Mouse (Mus musculus): ENCODE data around the gene Eef1b2.

Gene Eef1b2

DNA sequence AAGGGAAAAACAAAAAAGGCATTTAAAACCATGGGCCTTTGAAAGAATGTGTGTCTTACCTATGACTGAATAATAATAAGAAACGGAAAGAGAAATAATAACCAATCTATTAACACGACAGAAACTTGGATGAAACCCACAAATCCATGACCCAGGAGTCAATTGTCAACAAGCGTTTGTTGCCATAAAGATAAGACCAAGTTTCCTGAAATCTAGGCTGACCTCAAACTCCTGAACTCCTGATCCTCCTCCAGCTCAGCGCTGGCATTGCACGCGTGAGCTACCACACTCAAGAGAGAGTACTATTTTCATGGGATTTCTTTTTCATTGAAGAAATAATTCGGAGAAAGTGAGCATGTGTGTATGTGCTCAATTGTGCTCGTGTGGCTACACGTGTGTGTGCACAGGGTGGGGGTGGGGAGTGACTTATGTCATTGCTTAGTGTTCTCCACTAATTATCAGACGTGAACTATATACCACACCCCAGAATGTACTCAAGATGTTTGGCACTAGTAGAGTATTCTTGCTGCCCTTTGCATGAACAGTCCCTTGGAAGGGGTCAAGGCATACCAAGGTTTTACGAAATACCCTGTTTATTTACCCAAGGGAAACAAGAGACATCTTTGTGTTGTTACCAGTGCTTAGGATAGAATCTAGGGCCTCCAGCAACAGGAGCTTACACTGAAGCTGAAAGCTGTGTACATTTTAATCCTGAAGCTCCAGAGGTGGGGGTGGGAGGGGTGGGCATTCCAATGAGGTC is 15.9 kb downstream of the Eef1b2 start:
- no peak for DNase-seq (ENCODE audit: extremely low spot score)

DNA sequence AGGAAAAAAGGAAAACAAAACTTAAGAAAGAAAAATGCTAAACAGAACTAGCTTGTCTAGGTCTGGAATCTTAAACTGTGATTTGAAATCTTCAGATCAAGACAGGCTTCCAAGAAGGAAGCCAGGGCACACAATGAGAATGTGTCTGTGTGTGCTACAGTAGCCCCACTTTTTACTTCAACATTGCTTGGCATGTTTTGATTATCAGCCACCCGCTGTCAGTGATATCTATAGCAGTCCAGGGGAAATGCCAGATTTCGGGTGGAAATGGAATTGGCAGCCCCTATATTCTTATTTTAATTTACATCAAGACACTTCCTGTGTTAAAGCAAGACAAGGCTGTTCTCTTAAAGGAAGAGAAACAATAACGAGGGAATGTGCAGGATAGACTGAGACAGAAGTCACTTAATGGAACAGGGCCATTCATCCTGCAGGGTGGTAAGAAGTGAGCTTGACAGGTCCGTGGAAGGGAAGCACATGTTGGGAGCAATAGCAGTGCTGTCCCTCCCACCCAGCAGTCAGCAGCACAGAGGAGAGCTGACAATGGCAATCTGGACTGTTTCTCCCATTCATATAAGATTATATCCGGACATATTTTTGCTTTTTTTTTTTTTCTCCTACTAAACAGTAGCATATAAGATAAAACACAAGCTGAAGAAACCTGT is 19.4 kb downstream of the Eef1b2 start:
- no peak for DNase-seq (ENCODE audit: extremely low spot score)

- no peak for DNase-seq (ENCODE audit: extremely low spot score)
Measured at GRCm38 (mm10) chr1:63199387-63199786, 22.8 kb downstream of the Eef1b2 start.

- no peak for DNase-seq (ENCODE audit: extremely low spot score)
Measured at GRCm38 (mm10) chr1:63200322-63200721, 23.7 kb downstream of the Eef1b2 start.

DNA sequence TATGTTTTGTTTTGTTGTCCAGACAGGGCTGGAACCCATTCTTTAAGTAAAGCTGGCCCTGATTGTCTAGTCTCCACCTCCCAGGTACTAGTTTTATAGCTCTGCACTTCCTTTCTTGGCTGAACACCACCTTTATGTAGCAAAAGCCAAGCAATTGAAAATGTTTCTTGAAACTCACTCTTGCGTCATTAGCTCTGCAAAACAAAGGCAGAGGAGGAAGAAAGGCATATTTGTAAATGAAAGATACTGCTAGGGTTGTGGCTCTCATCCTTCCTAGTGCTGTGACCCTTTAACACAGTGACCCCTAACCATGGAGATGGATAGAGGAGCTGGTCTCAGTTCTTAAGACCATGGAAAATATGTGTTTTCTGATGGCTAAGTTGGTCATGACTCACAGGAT is 25.0 kb downstream of the Eef1b2 start:
- DNase-seq (ENCODE audit: extremely low spot score), result no peak

DNA sequence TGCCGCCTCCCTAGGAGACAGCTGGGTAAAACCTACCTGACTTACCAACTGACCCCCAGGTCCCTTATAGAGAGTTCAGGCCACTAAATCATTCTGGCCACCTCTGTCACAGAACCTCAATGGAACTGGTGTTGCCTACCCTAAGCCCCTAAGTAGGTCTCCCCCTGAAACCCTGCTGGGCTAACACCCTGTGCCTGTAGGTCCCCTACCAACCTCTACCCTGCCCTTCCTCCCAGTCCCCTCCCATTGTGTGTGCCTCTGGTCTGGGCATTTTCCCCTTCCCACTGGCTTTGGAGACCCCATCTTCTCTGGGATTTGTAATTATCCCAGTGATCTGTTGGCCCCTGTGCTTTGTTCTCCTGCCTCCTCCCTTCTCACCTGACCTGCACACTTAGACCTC is 26.8 kb downstream of the Eef1b2 start:
- no peak for DNase-seq (ENCODE audit: extremely low spot score)

GRCm38 (mm10) chr1:63203950-63204659 is 27.5 kb downstream of the Eef1b2 start:
- DNase-seq (ENCODE audit: extremely low spot score), result peak; percentile 88

- DNase-seq (ENCODE audit: extremely low spot score), result no peak
Measured at GRCm38 (mm10) chr1:63204660-63205394, 28.2 kb downstream of the Eef1b2 start.

GRCm38 (mm10) chr1:63207607-63208006 is 31.0 kb downstream of the Eef1b2 start:
- no peak for DNase-seq (ENCODE audit: extremely low spot score)

- no peak for DNase-seq (ENCODE audit: extremely low spot score)
Measured at GRCm38 (mm10) chr1:63209861-63210529, 33.4 kb downstream of the Eef1b2 start.

GRCm38 (mm10) chr1:63213478-63214270 is 37.0 kb downstream of the Eef1b2 start:
- DNase-seq (ENCODE audit: extremely low spot score), result no peak

DNA sequence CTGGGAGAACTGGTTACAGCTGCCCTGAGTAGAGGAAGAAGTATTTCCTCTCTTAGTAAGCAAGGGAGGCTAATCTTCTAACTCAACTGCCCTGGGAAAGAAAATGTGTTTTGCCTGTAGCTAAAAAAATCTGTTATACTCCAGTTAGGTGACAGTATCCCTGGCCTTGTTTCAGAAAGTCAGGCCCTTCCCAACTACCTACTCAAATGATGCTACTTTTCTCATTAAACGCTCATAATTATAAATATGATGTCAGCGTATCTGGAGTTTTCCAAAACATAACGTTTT is 37.6 kb downstream of the Eef1b2 start, which contains the start of gene Gpr1:
Gpr1 (minus strand) TSS at position 273 of the 288 bp plus-strand sequence.
- no peak for DNase-seq (ENCODE audit: extremely low spot score)

DNA sequence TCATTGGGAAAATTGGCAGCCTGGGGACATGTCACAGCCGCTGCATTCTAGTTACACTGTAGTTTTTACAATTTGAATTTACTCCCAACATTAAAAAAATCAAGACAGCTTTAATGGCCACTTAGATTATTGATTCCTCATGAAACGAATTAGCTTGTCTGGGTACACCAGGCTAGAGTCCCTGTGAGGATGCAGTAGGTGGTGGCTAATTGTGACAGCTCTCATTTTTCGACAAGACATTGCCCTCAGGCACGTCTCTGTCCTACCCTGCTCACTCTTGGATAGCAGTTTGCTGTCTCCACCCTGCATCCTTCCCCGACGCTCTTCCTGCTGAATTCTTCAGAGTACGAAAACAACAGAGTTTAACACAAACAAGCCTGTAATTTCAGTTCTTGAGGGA is 38.0 kb downstream of the Eef1b2 start:
- no peak for DNase-seq (ENCODE audit: extremely low spot score)

- no peak for DNase-seq (ENCODE audit: extremely low spot score)
Measured at GRCm38 (mm10) chr1:63219277-63219676, 42.7 kb downstream of the Eef1b2 start.

- DNase-seq (ENCODE audit: extremely low spot score), result no peak
Measured at GRCm38 (mm10) chr1:63225009-63225408, 48.4 kb downstream of the Eef1b2 start.

DNA sequence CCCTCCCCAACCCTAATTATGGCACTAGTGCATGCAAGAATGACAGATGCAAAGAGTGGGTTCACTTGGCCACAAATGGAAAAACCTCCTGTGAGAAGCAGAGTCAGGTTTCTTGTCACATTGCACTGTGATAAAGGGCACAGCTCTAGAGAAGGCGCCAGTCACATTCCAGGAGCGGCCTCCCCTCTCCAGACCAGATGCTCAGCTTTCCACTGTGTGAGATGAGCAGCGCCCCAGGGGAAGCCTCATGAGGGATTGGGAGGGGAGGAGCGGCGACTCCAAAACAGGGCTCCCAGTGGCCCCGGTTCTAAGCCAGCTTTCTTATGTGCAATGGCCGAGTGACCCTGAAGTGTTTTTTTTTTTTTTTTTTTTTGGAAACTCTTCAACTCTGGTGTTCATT is 49.3 kb downstream of the Eef1b2 start:
- DNase-seq (ENCODE audit: extremely low spot score), result peak; percentile 59

DNA sequence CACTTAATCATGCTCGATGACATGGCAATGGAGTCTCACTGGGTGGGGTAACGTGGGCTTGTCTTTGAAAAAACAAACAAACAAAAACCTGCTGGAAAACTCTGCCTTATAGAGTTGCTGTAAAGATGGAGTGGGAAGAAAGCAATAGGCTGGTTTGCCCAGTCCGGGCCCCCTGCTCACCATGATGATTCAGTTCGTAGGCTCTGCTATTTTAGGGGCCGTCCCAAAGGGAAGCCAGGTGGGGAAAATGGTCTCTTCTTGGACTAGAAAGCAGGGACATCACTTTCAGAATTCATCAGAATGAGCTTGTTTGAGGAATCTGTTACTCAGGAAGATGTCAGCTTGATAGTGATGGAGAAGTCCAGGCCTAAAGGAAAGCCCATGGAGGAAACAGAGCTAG is 50.6 kb downstream of the Eef1b2 start:
- no peak for DNase-seq (ENCODE audit: extremely low spot score)

Measured in embryo, embryonic 9.5 days (tissue).